Mouse (Mus musculus) left cerebral cortex, adult 11 months (tissue): ENCODE measurements around the gene Gne.

Experiments
- DNase-seq: peaks from one replicate; pipeline ENCODE4 v3.0.0; 2022; ENCODE audit warnings: low spot score

The Gne gene

GRCm38 (mm10) chr4:44022766-44023165 is 61.2 kb downstream of the Gne start:
- DNase-seq, result no peak

- no peak for DNase-seq
Observed at GRCm38 (mm10) chr4:44022323-44022722, 61.7 kb downstream of the Gne start.

GRCm38 (mm10) chr4:44016791-44017190 is 67.2 kb downstream of the Gne start:
- no peak for DNase-seq

- DNase-seq, result no peak
Observed at GRCm38 (mm10) chr4:44016071-44016470, 67.9 kb downstream of the Gne start.

- DNase-seq, result no peak
Observed at GRCm38 (mm10) chr4:44013391-44014070, 70.4 kb downstream of the Gne start.

GRCm38 (mm10) chr4:44012376-44013367 is 71.3 kb downstream of the Gne start:
- DNase-seq, result peak; percentile 96

- no peak for DNase-seq
Observed at GRCm38 (mm10) chr4:44011799-44012198, 72.2 kb downstream of the Gne start.

GRCm38 (mm10) chr4:44010893-44011292 is 73.1 kb downstream of the Gne start:
- no peak for DNase-seq

GRCm38 (mm10) chr4:44010176-44010575 is 73.8 kb downstream of the Gne start:
- DNase-seq, result no peak

- no peak for DNase-seq
Observed at GRCm38 (mm10) chr4:44004623-44005409, 79.2 kb downstream of the Gne start.

- DNase-seq, result no peak
Observed at GRCm38 (mm10) chr4:44004126-44004525, 79.9 kb downstream of the Gne start, which contains the start of gene Clta. Gene Clta, plus strand, starts transcription at chr4:44004452.

- DNase-seq, result no peak
Observed at GRCm38 (mm10) chr4:44003622-44004021, 80.4 kb downstream of the Gne start.

- DNase-seq, result no peak
Observed at GRCm38 (mm10) chr4:43994342-43994741, 89.6 kb downstream of the Gne start.

GRCm38 (mm10) chr4:43993072-43993471 is 90.9 kb downstream of the Gne start:
- no peak for DNase-seq

GRCm38 (mm10) chr4:43988976-43989375 is 95.0 kb downstream of the Gne start:
- DNase-seq, result no peak

- DNase-seq, result no peak
Observed at GRCm38 (mm10) chr4:43984326-43984725, 99.7 kb downstream of the Gne start.
